Mouse (Mus musculus): ENCODE results near the gene Rufy3. TPM values are rescaled to one million over a fixed set of nuclear protein-coding genes. Genes with fewer than 3 reads are reported as not detected.
A peak's percentile ranks its signal among the peaks of the same experiment; 100 is the strongest.

Gene Rufy3
- total and polyA plus RNA-seq, 3 experiments, result 4.7 to 13.3 (median 11.6) TPM

DNA sequence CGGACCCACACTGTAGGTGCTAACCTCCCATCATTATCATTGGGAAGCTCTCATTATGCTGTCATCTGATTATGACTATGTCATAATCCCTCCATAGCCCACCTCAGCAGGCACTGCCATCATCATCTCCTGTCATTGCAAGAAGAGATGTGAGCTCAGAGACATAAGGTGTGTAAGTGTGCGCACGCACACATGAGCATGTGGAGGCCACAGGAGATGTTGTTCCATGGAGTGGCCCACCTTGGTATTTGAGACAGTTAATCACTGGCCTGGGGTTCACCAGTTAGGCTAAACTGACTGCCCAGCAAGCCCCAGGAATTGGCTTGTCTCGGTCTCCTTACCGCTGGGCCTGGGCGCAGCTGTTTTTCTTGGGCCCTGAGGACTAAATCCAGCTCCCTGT, 16.5 kb downstream of the Rufy3 start:
- intact Hi-C loops (cut with DNase I), result no loop called here

DNA sequence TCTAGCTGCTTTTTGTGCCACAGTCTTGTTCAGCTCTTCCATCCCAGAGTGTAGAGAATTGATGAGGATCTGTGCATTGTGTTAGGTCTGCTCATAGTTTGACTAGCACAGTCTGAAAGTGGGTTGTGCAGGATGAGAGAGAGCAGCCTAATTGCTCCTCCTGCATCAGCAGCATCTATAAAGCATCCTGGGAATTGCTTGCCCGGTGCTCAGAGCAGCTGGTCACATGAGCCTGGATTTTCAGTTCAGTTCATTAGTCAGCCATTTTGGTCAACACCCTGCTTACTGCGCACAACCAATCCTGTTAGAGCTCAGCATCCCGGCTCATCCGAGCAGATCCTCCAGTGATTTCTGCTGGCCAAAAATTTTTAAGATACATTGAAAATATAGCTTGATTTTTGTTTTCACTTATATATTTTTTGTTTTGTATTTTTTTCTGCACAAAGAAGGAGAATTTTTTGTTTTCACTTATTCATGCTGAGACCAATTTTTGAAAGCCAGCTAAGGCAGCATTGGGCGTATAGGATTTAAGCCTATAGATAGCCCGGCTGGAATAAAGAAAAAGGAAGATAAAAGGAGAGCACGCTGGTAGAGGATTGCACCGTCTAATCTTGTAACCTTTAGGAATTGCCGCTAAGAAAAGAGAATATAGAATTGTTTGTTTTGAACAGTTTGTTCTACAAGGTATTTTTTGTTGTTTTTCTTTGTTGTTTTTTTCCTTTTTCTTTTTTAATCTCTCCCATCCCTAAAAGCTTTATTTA, 18.6 kb downstream of the Rufy3 start:
- Histone ChIP-seq H3K9ac (ENCODE audit: low read depth, low read length) (no peak overlapping the region), H3K4me1 (ENCODE audit: control insufficient read depth, insufficient read depth, low read length) (peaks cover 4% of the 10 kb centered on the region), H3K27me3 (ENCODE audit: control insufficient read depth, insufficient read depth, low read length) (no peaks in the 10 kb centered on the region), H3K79me2 (replicated peaks; ENCODE audit: control insufficient read depth, insufficient read depth, low read length) (peaks cover 3% of the 10 kb centered on the region; the same call in 1 of the 2 replicates), H3K4me3 (0 out of 2 replicates have a peak overlapping the region, but pooled peaks have one; percentile 9), H3K36me3 (ENCODE audit: control insufficient read depth, insufficient read depth, low read length) (no peaks in the 10 kb centered on the region), H3K27ac (no peak overlapping the region)
- intact Hi-C loops (cut with DNase I), result no loop called here
- peak in 1 of 2 experiments; percentile 38 for DNase-seq
- TF ChIP-seq CTCF (IDR thresholded peaks at IDR 0.05) (no peak), EP300 (IDR thresholded peaks at IDR 0.05; ENCODE audit: insufficient read depth, low read depth, low read length) (no peak), POLR2A (IDR thresholded peaks at IDR 0.05; ENCODE audit: insufficient read depth, low read depth, low read length) (no peak)
- WGBS, result 68% methylated on average over 9 of the region's 9 CpGs

More for the DNA sequence above, 16.5 kb downstream of the Rufy3 start:
- H3K36me3 ChIP-seq (ENCODE audit: control insufficient read depth, insufficient read depth, low read length), result no peaks in the 10 kb centered on the region
- no peaks in the 10 kb centered on the region; the same call in 1 of the 2 replicates for H3K4me1 ChIP-seq (ENCODE audit: control insufficient read depth, insufficient read depth, low read length)
- H3K27ac ChIP-seq, result no peak overlapping the region
- H3K27me3 ChIP-seq (ENCODE audit: control insufficient read depth, insufficient read depth, low read length), result no peaks in the 10 kb centered on the region
- no peak for DNase-seq
- 93% methylated on average over 6 of the region's 6 CpGs for WGBS
- H3K4me3 ChIP-seq, result no peak overlapping the region
- H3K79me2 ChIP-seq (replicated peaks; ENCODE audit: control insufficient read depth, insufficient read depth, low read length), result peaks cover 3% of the 10 kb centered on the region; the same call in 1 of the 2 replicates
- no peak overlapping the region for H3K9ac ChIP-seq (ENCODE audit: low read depth, low read length)
- TF ChIP-seq CTCF (IDR thresholded peaks at IDR 0.05) (no peak), POLR2A (IDR thresholded peaks at IDR 0.05; ENCODE audit: insufficient read depth, low read depth, low read length) (no peak), EP300 (IDR thresholded peaks at IDR 0.05; ENCODE audit: insufficient read depth, low read depth, low read length) (no peak)

DNA sequence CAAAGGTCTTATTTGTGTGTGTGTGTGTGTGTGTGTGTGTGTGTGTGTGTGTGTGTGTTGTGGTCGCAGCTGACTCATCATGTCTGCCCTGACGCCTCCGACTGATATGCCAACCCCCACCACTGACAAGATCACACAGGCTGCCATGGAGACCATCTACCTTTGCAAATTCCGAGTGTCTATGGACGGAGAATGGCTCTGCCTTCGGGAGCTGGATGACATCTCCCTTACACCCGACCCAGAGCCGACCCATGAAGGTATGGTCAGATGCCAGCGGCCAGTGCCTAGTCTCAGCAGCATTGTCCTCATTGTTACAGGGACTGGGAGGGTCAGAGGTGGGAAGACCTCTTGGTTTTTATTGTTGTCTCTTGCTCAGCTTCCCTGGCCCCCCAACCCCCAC, 19.2 kb downstream of the Rufy3 start:
- Histone ChIP-seq H3K4me1 (ENCODE audit: control insufficient read depth, insufficient read depth, low read length) (peaks cover 4% of the 10 kb centered on the region), H3K36me3 (ENCODE audit: control insufficient read depth, insufficient read depth, low read length) (no peaks in the 10 kb centered on the region), H3K27me3 (ENCODE audit: control insufficient read depth, insufficient read depth, low read length) (no peaks in the 10 kb centered on the region), H3K4me3 (no peak overlapping the region), H3K9ac (ENCODE audit: low read depth, low read length) (peak overlapping the region; percentile 24; the same call in 1 of the 2 replicates), H3K79me2 (replicated peaks; ENCODE audit: control insufficient read depth, insufficient read depth, low read length) (peaks cover 3% of the 10 kb centered on the region; the same call in 1 of the 2 replicates), H3K27ac (no peak overlapping the region)
- WGBS, result 49% methylated on average over 9 of the region's 9 CpGs
- intact Hi-C loops (cut with DNase I), result no loop called here
- no peak for TF ChIP-seq POLR2A (IDR thresholded peaks at IDR 0.05; ENCODE audit: insufficient read depth, low read depth, low read length)
- TF ChIP-seq EP300 (IDR thresholded peaks at IDR 0.05; ENCODE audit: insufficient read depth, low read depth, low read length), result no peak
- no peak for TF ChIP-seq CTCF (IDR thresholded peaks at IDR 0.05)
- DNase-seq, result no peak

DNA sequence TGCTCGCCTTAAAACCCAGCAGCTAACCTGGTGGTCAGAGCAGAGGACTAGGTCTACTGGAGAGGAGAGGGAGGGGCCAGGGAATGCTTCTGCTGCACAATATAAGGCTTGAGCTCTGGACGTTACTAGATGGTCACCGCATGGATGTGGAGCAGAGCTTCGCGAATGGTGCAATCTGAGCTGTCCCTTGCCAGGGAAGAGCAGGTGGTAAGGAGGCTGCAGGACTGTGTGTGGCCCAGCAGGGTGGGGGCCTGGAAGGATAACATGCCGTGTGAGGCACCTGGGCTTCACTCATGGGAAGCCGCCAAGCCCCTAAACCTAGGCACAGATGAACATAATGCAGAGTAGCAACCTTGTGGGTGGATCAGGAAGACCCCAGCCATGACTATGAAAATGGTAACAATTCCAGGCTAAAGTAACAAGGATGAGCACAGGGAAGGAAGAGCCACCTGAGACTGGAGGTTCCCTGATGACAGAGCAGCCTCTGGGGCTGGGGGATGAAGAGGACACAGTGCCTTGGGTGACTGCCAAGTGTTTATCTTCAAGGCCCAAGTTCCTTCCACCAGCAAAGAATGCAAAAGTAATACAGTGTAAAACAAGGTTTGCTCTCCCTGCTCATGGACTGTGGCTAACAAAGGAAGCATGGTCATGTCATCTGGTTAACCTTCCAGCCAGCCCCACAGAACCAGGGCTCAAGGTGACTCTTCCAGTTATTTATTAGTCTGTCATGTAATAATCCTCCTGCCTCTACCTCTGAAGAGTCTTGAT, 21.8 kb downstream of the Rufy3 start:
- H3K9ac ChIP-seq (ENCODE audit: low read depth, low read length), result no peak overlapping the region
- DNase-seq, result no peak

DNA sequence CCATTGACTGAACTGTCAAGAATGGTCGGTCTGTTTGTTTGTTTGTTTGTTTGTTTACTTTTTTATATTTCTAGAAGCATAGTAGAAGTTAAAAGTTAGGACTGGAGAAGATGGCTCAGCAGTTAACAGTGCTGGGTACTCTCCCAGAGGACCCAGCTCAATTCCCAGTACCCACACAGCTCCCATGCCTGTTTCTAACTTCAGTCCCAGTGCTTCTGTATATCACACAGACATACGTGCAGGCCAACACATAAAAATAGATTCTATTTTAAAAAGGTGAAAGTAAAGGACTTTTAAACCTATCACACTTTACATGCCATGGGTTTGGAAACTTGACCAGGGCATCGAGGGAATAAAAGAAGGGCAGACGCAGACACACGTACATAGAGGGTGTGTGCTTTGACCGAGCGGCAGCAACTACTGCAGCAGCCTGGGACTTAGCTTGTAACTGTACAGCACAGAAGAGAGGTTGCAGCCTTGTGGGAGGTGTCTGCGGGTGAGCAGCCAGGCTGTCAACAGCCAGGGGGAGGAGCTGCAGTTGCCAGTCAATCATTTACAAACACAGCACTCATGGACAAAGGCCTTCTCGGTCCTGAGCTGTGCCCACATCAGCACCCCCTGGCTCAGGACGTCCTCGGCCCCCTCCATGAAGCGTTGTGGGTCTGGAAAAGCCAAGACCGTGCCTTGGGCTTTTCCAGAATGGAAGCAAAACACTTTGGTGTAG, 22.5 kb downstream of the Rufy3 start:
- Histone ChIP-seq H3K27ac (peak overlapping the region; percentile 68), H3K27me3 (ENCODE audit: control insufficient read depth, insufficient read depth, low read length) (no peaks in the 10 kb centered on the region), H3K79me2 (replicated peaks; ENCODE audit: control insufficient read depth, insufficient read depth, low read length) (peaks cover 3% of the 10 kb centered on the region; the same call in 1 of the 2 replicates), H3K4me1 (ENCODE audit: control insufficient read depth, insufficient read depth, low read length) (peaks cover 4% of the 10 kb centered on the region), H3K4me3 (no peak overlapping the region), H3K36me3 (ENCODE audit: control insufficient read depth, insufficient read depth, low read length) (no peaks in the 10 kb centered on the region), H3K9ac (ENCODE audit: low read depth, low read length) (no peak overlapping the region)
- 0 out of 2 replicates have a peak, but pooled peaks have one; percentile 26 for TF ChIP-seq EP300 (IDR thresholded peaks at IDR 0.05; ENCODE audit: insufficient read depth, low read depth, low read length)
- TF ChIP-seq CTCF (IDR thresholded peaks at IDR 0.05), result no peak
- peak; percentile 64 for TF ChIP-seq POLR2A (IDR thresholded peaks at IDR 0.05; ENCODE audit: insufficient read depth, low read depth, low read length)
- DNase-seq, result peak in 1 of 2 experiments; percentile 24
- intact Hi-C loops (cut with DNase I), result no loop called here
- WGBS, result 32% methylated on average over 13 of the region's 13 CpGs

More for the DNA sequence above, 21.8 kb downstream of the Rufy3 start:
- no peak for TF ChIP-seq CTCF (IDR thresholded peaks at IDR 0.05)
- no peak for TF ChIP-seq POLR2A (IDR thresholded peaks at IDR 0.05; ENCODE audit: insufficient read depth, low read depth, low read length)
- no peak for TF ChIP-seq EP300 (IDR thresholded peaks at IDR 0.05; ENCODE audit: insufficient read depth, low read depth, low read length)
- H3K79me2 ChIP-seq (replicated peaks; ENCODE audit: control insufficient read depth, insufficient read depth, low read length), result peaks cover 3% of the 10 kb centered on the region; the same call in 1 of the 2 replicates
- H3K27ac ChIP-seq, result peak overlapping the region; percentile 68
- no peaks in the 10 kb centered on the region for H3K36me3 ChIP-seq (ENCODE audit: control insufficient read depth, insufficient read depth, low read length)
- intact Hi-C loops (cut with DNase I), result no loop called here
- H3K4me3 ChIP-seq, result no peak overlapping the region
- no peaks in the 10 kb centered on the region for H3K27me3 ChIP-seq (ENCODE audit: control insufficient read depth, insufficient read depth, low read length)
- H3K4me1 ChIP-seq (ENCODE audit: control insufficient read depth, insufficient read depth, low read length), result peaks cover 4% of the 10 kb centered on the region
- 81% methylated on average over 7 of the region's 7 CpGs for WGBS
